Mouse (Mus musculus): ENCODE measurements around the gene Eef1b2.

DNA sequence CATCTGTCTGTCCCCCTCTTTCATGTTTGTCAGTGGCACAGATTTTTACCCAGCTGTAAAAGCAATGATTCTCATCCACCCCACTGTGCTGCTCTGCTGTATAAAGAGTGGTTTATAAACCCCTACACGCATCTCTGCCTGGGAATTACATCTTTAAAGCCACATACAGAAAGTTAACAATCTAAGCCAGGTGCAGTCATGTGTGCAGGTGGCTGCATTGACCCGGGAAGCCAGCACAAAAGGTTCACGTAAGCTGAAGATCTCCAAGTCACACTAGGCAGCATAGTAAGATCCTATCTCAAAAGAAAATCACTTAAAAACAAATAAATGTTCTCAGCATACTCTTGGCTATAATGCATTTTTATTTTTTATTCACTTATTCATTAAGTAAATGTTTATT is 47.4 kb upstream of the Eef1b2 start:
- TF ChIP-seq CTCF (IDR thresholded peaks at IDR 0.05; ENCODE audit: low read depth) (no peak), EP300 (IDR thresholded peaks at IDR 0.05; ENCODE audit: low read depth) (no peak)
